Mouse (Mus musculus): ENCODE data around the gene Ccdc34. TPM values are rescaled to one million over a fixed set of nuclear protein-coding genes. Genes with fewer than 3 reads are reported as not detected.

Ccdc34 gene
- polyA plus RNA-seq, 1 experiment from 2014 or later: 53.8 TPM

DNA sequence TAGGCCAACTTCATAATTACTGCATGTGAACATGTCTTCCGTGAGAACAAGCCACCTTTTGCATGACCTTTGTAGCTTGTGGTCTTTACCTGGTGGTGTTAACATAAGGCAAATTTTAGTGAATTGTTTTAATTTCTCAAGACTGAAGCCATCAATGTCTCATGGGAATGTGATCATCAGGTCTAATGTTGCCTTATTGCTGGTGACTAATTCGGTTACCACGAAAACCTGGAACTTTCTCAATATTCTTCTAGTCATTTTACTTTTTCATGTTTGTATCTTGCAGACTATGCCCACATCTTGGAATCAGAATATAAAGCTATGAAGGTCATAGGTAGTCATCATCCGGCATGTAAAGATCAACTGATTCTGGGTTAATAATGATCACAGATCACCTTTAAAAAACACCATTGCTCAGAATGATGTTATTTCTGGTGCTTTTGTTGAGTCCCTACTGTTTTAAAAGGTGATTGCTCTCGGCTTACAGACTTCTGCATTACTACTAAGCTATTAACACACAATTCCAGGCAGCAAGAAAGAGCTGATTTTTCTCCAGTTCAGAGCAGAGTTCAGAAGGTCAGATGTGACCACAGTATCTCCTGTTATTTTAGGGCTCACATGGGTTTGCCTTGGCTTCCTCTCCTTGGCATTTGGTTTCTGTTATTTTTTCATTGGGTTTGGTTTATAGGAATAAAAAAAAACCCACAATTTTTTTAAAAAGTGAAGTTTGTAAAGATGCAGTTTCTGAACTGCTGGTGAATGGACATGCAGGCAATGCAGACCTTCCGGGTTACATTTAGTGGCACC lies 57.2 kb downstream of the Ccdc34 start:
- no peak overlapping the region for H3K4me2 ChIP-seq (replicated peaks; ENCODE audit: low read depth, low read length)
- H3K9ac ChIP-seq (replicated peaks; ENCODE audit: low read depth, low read length): no peak overlapping the region
- H3K27me3 ChIP-seq (ENCODE audit: control insufficient read depth, insufficient read depth, low read length): no peaks in the 10 kb centered on the region
- WGBS: 88% methylated on average over 6 of the region's 6 CpGs
- H3K4me1 ChIP-seq (ENCODE audit: control insufficient read depth, insufficient read depth, low read length): no peaks in the 10 kb centered on the region
- no peak for ATAC-seq (ENCODE audit: insufficient number of reproducible peaks, insufficient read depth, low FRiP score, low read depth)
- H3K4me3 ChIP-seq (ENCODE audit: low read depth, low read length): no peak overlapping the region
- no peak overlapping the region for H3K27ac ChIP-seq (ENCODE audit: low read length)
- H3K36me3 ChIP-seq (ENCODE audit: control insufficient read depth, insufficient read depth, low read length): no peaks in the 10 kb centered on the region
- no peaks in the 10 kb centered on the region for H3K9me3 ChIP-seq (ENCODE audit: control insufficient read depth, low read depth, low read length)

DNA sequence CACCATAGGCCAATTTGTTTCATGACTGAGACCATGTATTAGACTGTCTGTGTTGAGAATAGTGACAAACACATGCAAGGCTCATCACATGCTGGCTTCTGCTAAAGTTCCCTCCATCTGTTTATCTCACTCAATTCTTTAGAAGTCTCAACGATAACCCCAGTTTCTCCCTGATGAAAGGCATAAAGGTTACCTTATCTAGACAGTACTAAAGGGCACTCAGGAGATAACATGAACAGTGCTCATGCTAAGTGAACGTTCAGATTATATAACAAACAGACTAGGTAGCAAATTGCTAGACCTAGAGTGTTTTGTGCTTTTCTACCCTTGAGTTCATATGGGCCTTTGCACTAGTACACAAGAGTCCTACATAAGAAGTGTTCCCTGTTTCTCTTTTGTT lies 59.6 kb downstream of the Ccdc34 start:
- Histone ChIP-seq H3K27ac (ENCODE audit: low read length) (no peak overlapping the region), H3K4me3 (ENCODE audit: low read depth, low read length) (no peak overlapping the region), H3K27me3 (ENCODE audit: control insufficient read depth, insufficient read depth, low read length) (no peaks in the 10 kb centered on the region), H3K4me2 (replicated peaks; ENCODE audit: low read depth, low read length) (no peak overlapping the region), H3K9me3 (ENCODE audit: control insufficient read depth, low read depth, low read length) (no peaks in the 10 kb centered on the region), H3K36me3 (ENCODE audit: control insufficient read depth, insufficient read depth, low read length) (no peaks in the 10 kb centered on the region), H3K4me1 (ENCODE audit: control insufficient read depth, insufficient read depth, low read length) (no peaks in the 10 kb centered on the region), H3K9ac (replicated peaks; ENCODE audit: low read depth, low read length) (no peak overlapping the region)
- 21% methylated on average over 2 of the region's 2 CpGs for WGBS
- no peak for ATAC-seq (ENCODE audit: insufficient number of reproducible peaks, insufficient read depth, low FRiP score, low read depth)

DNA sequence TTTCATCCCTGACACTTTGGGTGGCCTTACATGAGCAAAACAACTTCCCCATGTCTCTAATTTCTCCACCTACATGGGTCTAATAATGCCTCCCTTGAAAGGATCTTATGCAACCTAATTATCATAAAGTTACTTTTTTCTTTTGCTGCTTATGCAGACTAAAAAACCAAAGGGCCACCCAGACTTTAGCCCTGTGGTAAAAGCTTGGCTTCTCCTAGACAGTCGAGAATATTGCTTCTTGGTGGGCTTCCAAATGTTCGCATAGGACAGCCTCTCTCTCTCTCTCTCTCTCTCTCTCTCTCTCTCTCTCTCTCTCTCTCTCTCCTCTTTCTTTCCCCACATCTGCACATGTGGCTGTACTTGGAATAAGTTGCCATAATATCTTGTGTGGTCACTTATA lies 60.0 kb downstream of the Ccdc34 start:
- no peaks in the 10 kb centered on the region for H3K4me1 ChIP-seq (ENCODE audit: control insufficient read depth, insufficient read depth, low read length)
- no peaks in the 10 kb centered on the region for H3K9me3 ChIP-seq (ENCODE audit: control insufficient read depth, low read depth, low read length)
- no peak overlapping the region for H3K4me3 ChIP-seq (ENCODE audit: low read depth, low read length)
- 58% methylated on average over 2 of the region's 2 CpGs for WGBS
- H3K9ac ChIP-seq (replicated peaks; ENCODE audit: low read depth, low read length): no peak overlapping the region
- no peak overlapping the region for H3K4me2 ChIP-seq (replicated peaks; ENCODE audit: low read depth, low read length)
- H3K27ac ChIP-seq (ENCODE audit: low read length): no peak overlapping the region
- no peaks in the 10 kb centered on the region for H3K36me3 ChIP-seq (ENCODE audit: control insufficient read depth, insufficient read depth, low read length)
- no peak for ATAC-seq (ENCODE audit: insufficient number of reproducible peaks, insufficient read depth, low FRiP score, low read depth)
- H3K27me3 ChIP-seq (ENCODE audit: control insufficient read depth, insufficient read depth, low read length): no peaks in the 10 kb centered on the region

DNA sequence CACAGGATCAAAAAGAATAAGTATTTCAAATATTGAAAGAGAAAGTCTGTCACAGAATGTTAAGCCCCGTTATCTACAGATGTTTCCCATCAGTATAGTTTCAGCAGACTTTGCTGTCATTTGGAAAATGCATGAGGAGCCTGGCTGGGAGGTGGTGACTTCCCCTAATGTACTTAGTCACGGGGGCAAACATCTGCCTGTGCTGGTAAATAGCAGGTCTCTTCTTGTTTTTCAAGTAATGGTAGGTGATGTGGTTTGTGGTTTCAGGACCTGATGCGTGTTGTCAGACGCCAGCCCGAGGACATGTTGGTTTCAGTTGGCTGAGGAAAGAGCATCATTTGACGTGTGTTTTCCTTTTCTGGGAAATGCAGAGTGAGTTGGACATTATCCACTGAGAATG lies 62.9 kb downstream of the Ccdc34 start:
- Histone ChIP-seq H3K27me3 (ENCODE audit: control insufficient read depth, insufficient read depth, low read length) (no peaks in the 10 kb centered on the region), H3K4me3 (ENCODE audit: low read depth, low read length) (no peak overlapping the region), H3K9me3 (ENCODE audit: control insufficient read depth, low read depth, low read length) (no peaks in the 10 kb centered on the region), H3K4me1 (ENCODE audit: control insufficient read depth, insufficient read depth, low read length) (no peaks in the 10 kb centered on the region), H3K27ac (ENCODE audit: low read length) (no peak overlapping the region), H3K36me3 (ENCODE audit: control insufficient read depth, insufficient read depth, low read length) (no peaks in the 10 kb centered on the region), H3K4me2 (replicated peaks; ENCODE audit: low read depth, low read length) (no peak overlapping the region), H3K9ac (replicated peaks; ENCODE audit: low read depth, low read length) (no peak overlapping the region)
- ATAC-seq (ENCODE audit: insufficient number of reproducible peaks, insufficient read depth, low FRiP score, low read depth): no peak
- WGBS: 68% methylated on average over 6 of the region's 6 CpGs

DNA sequence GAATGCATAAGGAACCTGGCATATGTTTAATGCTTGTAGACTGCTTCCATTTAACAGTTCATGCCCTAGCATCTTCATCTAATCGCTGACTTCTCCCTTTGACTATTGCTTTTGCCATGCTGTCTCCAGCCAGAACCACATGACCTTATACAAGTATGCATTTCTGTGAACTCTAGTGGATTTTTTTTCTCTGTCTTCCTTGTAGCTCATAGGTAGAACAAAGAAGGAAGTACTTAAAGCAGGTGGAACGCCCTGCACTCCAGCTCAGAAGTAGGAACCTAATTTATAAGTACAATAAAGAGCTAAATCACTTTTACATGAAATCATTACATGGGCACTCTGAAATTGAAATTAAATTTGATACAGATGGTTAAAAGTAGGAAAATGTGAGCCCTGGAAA lies 65.4 kb downstream of the Ccdc34 start:
- ATAC-seq (ENCODE audit: insufficient number of reproducible peaks, insufficient read depth, low FRiP score, low read depth): no peak
- Histone ChIP-seq H3K36me3 (ENCODE audit: control insufficient read depth, insufficient read depth, low read length) (no peaks in the 10 kb centered on the region), H3K27me3 (ENCODE audit: control insufficient read depth, insufficient read depth, low read length) (no peaks in the 10 kb centered on the region), H3K4me2 (replicated peaks; ENCODE audit: low read depth, low read length) (no peak overlapping the region), H3K4me1 (ENCODE audit: control insufficient read depth, insufficient read depth, low read length) (no peaks in the 10 kb centered on the region), H3K9me3 (ENCODE audit: control insufficient read depth, low read depth, low read length) (no peaks in the 10 kb centered on the region), H3K27ac (ENCODE audit: low read length) (no peak overlapping the region), H3K4me3 (ENCODE audit: low read depth, low read length) (no peak overlapping the region), H3K9ac (replicated peaks; ENCODE audit: low read depth, low read length) (no peak overlapping the region)
- 94% methylated on average over 2 of the region's 2 CpGs for WGBS

DNA sequence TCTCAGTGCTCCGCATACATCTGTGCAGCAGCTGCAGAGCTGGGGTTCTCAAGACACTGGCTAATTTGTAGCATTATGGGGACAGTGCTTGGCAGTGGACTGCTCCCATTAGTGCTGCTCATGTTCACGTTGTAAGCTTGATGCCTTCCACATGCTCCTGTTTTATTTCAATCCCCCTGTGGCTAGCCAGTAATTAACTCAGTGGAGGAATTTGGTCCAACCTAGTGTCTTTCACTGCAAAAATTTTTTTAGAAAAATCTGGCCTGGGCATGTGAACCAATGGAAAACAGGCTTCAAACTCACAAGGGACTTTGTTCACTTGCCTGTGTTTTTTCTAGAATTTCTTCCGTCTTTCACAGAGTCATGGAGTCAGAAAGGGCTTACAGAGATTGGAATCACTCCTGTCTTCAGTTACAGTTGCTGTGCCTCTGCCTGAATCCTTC lies 68.1 kb downstream of the Ccdc34 start:
- ATAC-seq (ENCODE audit: insufficient number of reproducible peaks, insufficient read depth, low FRiP score, low read depth): 0 out of 2 replicates have a peak, but pooled peaks have one; percentile 42
- Histone ChIP-seq H3K36me3 (ENCODE audit: control insufficient read depth, insufficient read depth, low read length) (no peaks in the 10 kb centered on the region), H3K9ac (replicated peaks; ENCODE audit: low read depth, low read length) (no peak overlapping the region), H3K27ac (ENCODE audit: low read length) (no peak overlapping the region), H3K9me3 (ENCODE audit: control insufficient read depth, low read depth, low read length) (no peaks in the 10 kb centered on the region), H3K4me3 (ENCODE audit: low read depth, low read length) (no peak overlapping the region), H3K4me2 (replicated peaks; ENCODE audit: low read depth, low read length) (no peak overlapping the region), H3K27me3 (ENCODE audit: control insufficient read depth, insufficient read depth, low read length) (no peaks in the 10 kb centered on the region), H3K4me1 (ENCODE audit: control insufficient read depth, insufficient read depth, low read length) (no peaks in the 10 kb centered on the region)
- 51% methylated on average over 3 of the region's 3 CpGs for WGBS

DNA sequence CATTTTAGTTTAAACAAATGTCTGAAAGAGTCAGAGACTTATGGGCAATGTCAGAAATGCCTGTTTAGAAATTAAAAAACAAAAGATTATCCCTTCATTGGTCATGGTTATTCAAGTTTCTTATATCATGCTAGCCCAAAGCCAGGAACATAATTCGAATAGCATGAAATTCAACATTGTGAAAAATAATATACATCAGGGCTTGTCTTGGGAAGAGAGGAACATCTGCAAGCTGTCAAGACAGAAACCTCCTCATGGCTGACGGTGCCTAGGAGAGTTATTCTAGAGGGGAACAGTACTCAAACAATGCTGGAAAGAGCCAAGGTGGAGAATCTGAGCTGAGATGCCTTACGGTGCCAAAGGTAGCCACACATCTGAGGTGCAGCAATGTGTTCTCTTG lies 96.5 kb downstream of the Ccdc34 start:
- peak overlapping the region; percentile 33; the same call in 1 of the 2 replicates for H3K27ac ChIP-seq (ENCODE audit: low read length)
- H3K27me3 ChIP-seq (ENCODE audit: control insufficient read depth, insufficient read depth, low read length): no peaks in the 10 kb centered on the region
- H3K9ac ChIP-seq (replicated peaks; ENCODE audit: low read depth, low read length): no peak overlapping the region
- H3K36me3 ChIP-seq (ENCODE audit: control insufficient read depth, insufficient read depth, low read length): no peaks in the 10 kb centered on the region
- H3K4me1 ChIP-seq (ENCODE audit: control insufficient read depth, insufficient read depth, low read length): peaks cover 4% of the 10 kb centered on the region; the same call in 1 of the 2 replicates
- H3K4me2 ChIP-seq (replicated peaks; ENCODE audit: low read depth, low read length): no peak overlapping the region
- no peaks in the 10 kb centered on the region for H3K9me3 ChIP-seq (ENCODE audit: control insufficient read depth, low read depth, low read length)
- 39% methylated on average over 3 of the region's 3 CpGs for WGBS
- no peak overlapping the region for H3K4me3 ChIP-seq (ENCODE audit: low read depth, low read length)
- ATAC-seq (ENCODE audit: insufficient number of reproducible peaks, insufficient read depth, low FRiP score, low read depth): no peak

DNA sequence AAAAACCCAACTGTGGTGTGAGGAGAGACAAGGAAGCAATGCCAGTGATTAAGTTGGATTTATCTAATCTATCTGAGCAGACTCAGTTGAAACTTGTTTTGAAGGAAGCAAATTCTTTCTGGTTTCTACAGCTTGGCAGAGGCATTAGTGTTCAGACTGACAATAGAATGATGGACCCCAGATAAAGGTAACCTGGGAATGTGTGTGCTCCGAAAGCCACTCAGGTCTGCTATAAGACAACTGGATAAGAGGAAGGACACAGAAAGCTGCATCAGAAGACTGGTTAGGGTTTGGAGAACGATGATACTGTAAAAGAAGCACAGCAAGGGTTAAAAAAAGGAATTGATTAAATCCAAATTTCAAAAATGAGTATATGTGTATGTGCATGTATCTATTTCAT lies 111.8 kb downstream of the Ccdc34 start:
- no peak overlapping the region for H3K4me3 ChIP-seq (ENCODE audit: low read depth, low read length)
- H3K27ac ChIP-seq (ENCODE audit: low read length): no peak overlapping the region
- H3K4me2 ChIP-seq (replicated peaks; ENCODE audit: low read depth, low read length): no peak overlapping the region
- H3K36me3 ChIP-seq (ENCODE audit: control insufficient read depth, insufficient read depth, low read length): no peaks in the 10 kb centered on the region
- H3K4me1 ChIP-seq (ENCODE audit: control insufficient read depth, insufficient read depth, low read length): no peaks in the 10 kb centered on the region
- WGBS: 86% methylated on average over 2 of the region's 2 CpGs
- no peak for ATAC-seq (ENCODE audit: insufficient number of reproducible peaks, insufficient read depth, low FRiP score, low read depth)
- no peak overlapping the region for H3K9ac ChIP-seq (replicated peaks; ENCODE audit: low read depth, low read length)
- H3K27me3 ChIP-seq (ENCODE audit: control insufficient read depth, insufficient read depth, low read length): no peaks in the 10 kb centered on the region
- H3K9me3 ChIP-seq (ENCODE audit: control insufficient read depth, low read depth, low read length): no peaks in the 10 kb centered on the region

DNA sequence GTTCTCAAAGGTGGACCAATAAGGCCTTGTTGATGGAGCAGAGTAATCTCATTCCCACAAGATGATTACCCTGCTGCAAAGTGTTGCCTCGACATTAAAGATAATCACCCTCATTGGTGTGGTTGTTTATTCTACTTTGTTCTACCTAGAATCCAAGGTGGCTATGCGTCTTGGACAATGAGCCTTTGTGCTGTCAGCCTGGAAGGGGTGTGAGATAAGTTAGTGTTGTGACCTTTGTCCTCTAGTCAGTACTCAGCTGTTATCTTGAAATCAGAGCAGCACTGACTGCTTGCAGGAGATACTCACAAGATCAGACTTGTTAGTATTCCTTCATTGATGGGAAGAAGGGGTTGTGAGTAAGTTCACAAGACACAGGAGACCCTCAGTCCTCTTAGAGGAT lies 114.0 kb downstream of the Ccdc34 start:
- ATAC-seq (ENCODE audit: insufficient number of reproducible peaks, insufficient read depth, low FRiP score, low read depth): no peak
- Histone ChIP-seq H3K4me3 (ENCODE audit: low read depth, low read length) (no peak overlapping the region), H3K27me3 (ENCODE audit: control insufficient read depth, insufficient read depth, low read length) (no peaks in the 10 kb centered on the region), H3K36me3 (ENCODE audit: control insufficient read depth, insufficient read depth, low read length) (no peaks in the 10 kb centered on the region), H3K4me1 (ENCODE audit: control insufficient read depth, insufficient read depth, low read length) (no peaks in the 10 kb centered on the region), H3K27ac (ENCODE audit: low read length) (no peak overlapping the region), H3K9me3 (ENCODE audit: control insufficient read depth, low read depth, low read length) (no peaks in the 10 kb centered on the region), H3K4me2 (replicated peaks; ENCODE audit: low read depth, low read length) (no peak overlapping the region), H3K9ac (replicated peaks; ENCODE audit: low read depth, low read length) (no peak overlapping the region)
- 19% methylated on average over 2 of the region's 2 CpGs for WGBS
